Mouse (Mus musculus) hindbrain, embryonic 11.5 days (tissue): ENCODE measurements around the gene Capn11. TPM values are rescaled to one million over a fixed set of nuclear protein-coding genes. Genes with fewer than 3 reads are reported as not detected.
A peak's percentile ranks its signal among the peaks of the same experiment; 100 is the strongest.

Source experiments
- ATAC-seq: fragments of 200-750 bp; cut with Nextera tagmentation; 2 replicates; pipeline ENCODE4 v1.8.0; 2017; ENCODE audit warnings: mild to moderate bottlenecking, moderate TSS enrichment, moderate library complexity; ENCODE audit not compliant: low FRiP score
- DNase-seq: peaks from one replicate; pipeline ENCODE4 v3.0.0-alpha.2; 2015; ENCODE audit warnings: low spot score
- H3K27ac ChIP-seq: fragments of 300-500 bp; sonication (generic); 2 replicates; pipeline ENCODE4 v1.5.1; 2014; ENCODE audit warnings: mild to moderate bottlenecking, low read depth, low read length
- H3K27me3 ChIP-seq: fragments of 300-500 bp; sonication (generic); 2 replicates; pipeline ENCODE4 v1.6.1; 2014; ENCODE audit warnings: mild to moderate bottlenecking, low read length, moderate library complexity, mixed read lengths; ENCODE audit not compliant: control insufficient read depth, insufficient read depth
- H3K36me3 ChIP-seq: fragments of 300-500 bp; sonication (generic); 2 replicates; pipeline ENCODE4 v1.6.1; 2014; ENCODE audit warnings: mild to moderate bottlenecking, low read length, moderate library complexity, mixed read lengths; ENCODE audit not compliant: control insufficient read depth, insufficient read depth
- H3K4me1 ChIP-seq: fragments of 300-500 bp; sonication (generic); replicated peaks from 2 replicates; pipeline ENCODE4 v1.6.1; 2014; ENCODE audit warnings: low read length, mixed read lengths; ENCODE audit not compliant: control insufficient read depth, insufficient read depth
- H3K4me2 ChIP-seq: fragments of 300-500 bp; sonication (generic); replicated peaks from 2 replicates; pipeline ENCODE4 v1.6.1; 2014; ENCODE audit warnings: mild to moderate bottlenecking, low read depth, low read length
- H3K4me3 ChIP-seq: fragments of 300-500 bp; sonication (generic); 2 replicates; pipeline ENCODE4 v1.5.1; 2014; ENCODE audit warnings: low read depth, low read length
- H3K9ac ChIP-seq: fragments of 300-500 bp; sonication (generic); 2 replicates; pipeline ENCODE4 v1.6.1; 2014; ENCODE audit warnings: low read depth, low read length
- H3K9me3 ChIP-seq: fragments of 300-500 bp; sonication (generic); 2 replicates; pipeline ENCODE4 v1.6.1; 2016; ENCODE audit warnings: low read length; ENCODE audit not compliant: control insufficient read depth
- WGBS: fragments of 180-500 bp; shearing (Covaris S2); extraction: QIAGEN DNeasy Blood & Tissue Kit; methylation state at CpG from one replicate; pipeline ENCODE4 v1.1.7; 2014; 5-methylcytosine and 5-hydroxymethylcytosine counted together
- polyA plus RNA-seq: library from polyadenylated mRNA; unstranded; fragments of >200 nt; fragmentation: Nextera tagmentation; extraction: Ambion mirVana; gene quantifications from 2 replicates; pipeline ENCODE4 v1.2.1, GENCODE M21; 2014

Gene Capn11
- polyA plus RNA-seq, 1 experiment from 2014 or later = 0.79 TPM

DNA sequence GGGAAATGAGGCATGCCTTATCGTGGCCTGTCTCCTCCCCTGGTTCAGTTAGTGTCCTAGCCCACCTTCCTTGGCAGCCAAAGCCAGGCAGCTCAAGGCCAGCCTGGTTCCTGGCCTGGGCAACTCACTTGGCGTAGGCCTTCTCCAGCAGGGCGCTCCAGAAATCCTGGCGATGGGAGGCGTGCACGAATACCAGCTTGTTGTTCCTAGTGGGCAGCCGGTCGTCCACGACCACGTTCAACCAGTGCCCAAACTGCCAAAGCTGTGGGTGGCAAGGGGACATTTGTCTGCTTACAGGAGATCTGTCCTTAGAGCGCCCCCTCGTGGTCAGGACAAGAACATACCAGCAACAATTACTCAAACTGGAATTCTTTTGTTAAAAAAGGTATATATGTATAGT lies 16.4 kb downstream of the Capn11 start:
- 24% methylated on average over 12 of the region's 12 CpGs for WGBS

DNA sequence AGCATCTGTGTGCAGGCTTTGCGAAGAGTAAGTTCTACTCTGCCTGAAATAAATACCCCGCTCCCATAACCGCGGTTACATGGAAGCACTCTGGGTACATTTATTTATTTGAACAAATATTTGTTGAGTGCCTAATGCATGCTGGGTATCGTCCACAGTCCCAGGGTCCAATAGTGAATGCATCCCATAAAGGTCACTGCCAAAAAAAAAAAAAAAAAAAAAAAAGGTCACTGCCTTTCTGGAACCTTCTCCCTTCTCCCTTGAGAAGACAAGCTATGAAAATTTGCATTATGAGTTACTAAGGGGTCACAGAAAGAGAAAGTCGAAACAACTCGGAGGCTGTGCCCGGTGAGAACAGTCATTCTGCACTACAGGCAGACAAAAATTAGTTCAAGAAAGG lies 17.1 kb downstream of the Capn11 start:
- H3K4me2 ChIP-seq = no peak overlapping the region
- H3K9me3 ChIP-seq = no peaks in the 10 kb centered on the region
- no peak for DNase-seq
- WGBS = 87% methylated on average over 8 of the region's 8 CpGs
- H3K4me1 ChIP-seq = no peaks in the 10 kb centered on the region
- no peaks in the 10 kb centered on the region for H3K27me3 ChIP-seq
- no peak overlapping the region for H3K4me3 ChIP-seq
- no peak overlapping the region for H3K9ac ChIP-seq
- no peak for ATAC-seq
- H3K36me3 ChIP-seq = no peaks in the 10 kb centered on the region
- H3K27ac ChIP-seq = no peak overlapping the region

More for the DNA sequence above, 16.4 kb downstream of the Capn11 start:
- Histone ChIP-seq H3K4me2 (no peak overlapping the region), H3K27me3 (no peaks in the 10 kb centered on the region), H3K27ac (no peak overlapping the region), H3K9me3 (no peaks in the 10 kb centered on the region), H3K4me1 (no peaks in the 10 kb centered on the region), H3K9ac (no peak overlapping the region), H3K4me3 (no peak overlapping the region), H3K36me3 (no peaks in the 10 kb centered on the region)
- ATAC-seq (no peak), DNase-seq (peak; percentile 78)

DNA sequence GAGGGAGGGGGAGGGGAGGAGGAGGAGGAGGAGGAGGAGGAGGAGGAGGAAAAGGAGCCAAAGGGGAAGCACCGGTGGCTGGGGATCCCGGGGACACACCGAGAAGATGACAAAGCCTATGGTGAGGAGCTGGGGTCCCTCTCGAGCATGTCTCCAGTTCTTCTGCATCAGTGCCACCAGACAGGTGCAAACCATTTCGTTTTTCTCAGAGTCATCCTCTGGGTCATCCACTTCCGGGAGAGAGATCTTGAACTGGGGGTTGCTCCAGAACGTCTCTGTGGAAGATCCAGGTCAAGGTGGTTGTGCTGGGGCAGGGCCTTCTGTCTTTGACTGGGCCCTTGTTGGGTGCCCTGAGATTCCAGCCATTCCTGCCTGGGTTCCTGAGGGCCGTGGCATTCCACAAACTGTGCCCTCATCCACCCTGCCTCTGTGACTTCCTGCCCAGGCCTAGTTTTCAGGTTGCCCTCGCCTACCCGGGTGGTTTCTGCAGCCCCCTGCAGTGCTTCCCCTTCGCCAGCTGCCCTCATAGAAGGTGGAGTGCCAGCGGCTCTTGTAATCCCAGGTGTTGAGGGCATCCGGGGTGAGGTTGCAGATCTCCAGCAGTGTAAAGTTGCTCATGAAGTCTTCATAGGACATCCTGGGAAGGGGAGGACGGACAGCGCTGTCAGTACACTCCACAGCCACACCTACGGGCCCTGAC lies 20.4 kb downstream of the Capn11 start:
- ATAC-seq (no peak), DNase-seq (no peak)
- Histone ChIP-seq H3K27me3 (no peaks in the 10 kb centered on the region), H3K36me3 (no peaks in the 10 kb centered on the region), H3K4me3 (no peak overlapping the region), H3K9me3 (no peaks in the 10 kb centered on the region), H3K4me2 (no peak overlapping the region), H3K27ac (no peak overlapping the region), H3K4me1 (no peaks in the 10 kb centered on the region), H3K9ac (no peak overlapping the region)
- whole genome bisulfite sequencing = 77% methylated on average over 16 of the region's 16 CpGs

DNA sequence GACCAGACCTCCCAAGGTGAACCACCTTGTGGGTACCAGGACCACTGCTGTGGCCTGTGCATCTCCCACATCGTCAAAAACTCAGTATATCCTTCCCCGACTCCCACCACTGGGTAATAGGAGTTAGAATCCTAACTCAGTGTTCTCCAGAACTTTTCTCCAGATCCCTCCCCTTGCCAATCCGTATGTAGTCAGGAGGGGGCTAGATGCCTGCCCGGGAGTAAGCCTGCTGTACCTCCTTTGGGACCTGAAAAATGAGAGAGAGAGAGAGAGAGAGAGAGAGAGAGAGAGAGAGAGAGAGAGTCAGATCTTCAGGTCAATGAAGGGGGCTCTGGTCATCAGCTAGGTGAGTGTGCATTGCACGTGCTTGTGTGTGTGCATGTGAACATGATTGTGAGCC lies 25.1 kb downstream of the Capn11 start:
- Histone ChIP-seq H3K27me3 (no peaks in the 10 kb centered on the region), H3K9me3 (no peaks in the 10 kb centered on the region), H3K4me2 (no peak overlapping the region), H3K27ac (no peak overlapping the region), H3K36me3 (no peaks in the 10 kb centered on the region), H3K4me3 (no peak overlapping the region), H3K9ac (no peak overlapping the region), H3K4me1 (peaks cover 4% of the 10 kb centered on the region)
- 80% methylated on average over 5 of the region's 5 CpGs for WGBS
- DNase-seq (no peak), ATAC-seq (no peak)

DNA sequence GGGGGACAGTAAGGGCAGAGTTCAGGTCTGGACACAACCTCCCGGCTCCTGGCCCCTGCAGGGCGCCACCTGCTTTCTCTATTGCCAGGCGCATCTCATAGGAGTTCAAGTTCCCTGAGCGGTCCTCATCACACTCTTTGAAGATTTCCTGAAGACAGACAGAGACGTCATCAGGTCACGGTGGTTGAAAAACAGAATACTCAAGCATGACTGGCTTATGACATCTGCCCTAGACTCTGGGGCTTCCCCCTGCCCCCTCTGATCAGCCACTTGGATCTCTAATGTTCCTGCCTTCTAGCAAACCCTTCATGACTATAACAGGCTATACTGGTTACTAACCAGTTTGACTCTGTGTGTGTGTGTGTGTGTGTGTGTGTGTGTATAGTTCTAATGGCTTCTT lies 27.2 kb downstream of the Capn11 start:
- H3K9ac ChIP-seq = no peak overlapping the region
- no peaks in the 10 kb centered on the region for H3K27me3 ChIP-seq
- DNase-seq (no peak), ATAC-seq (no peak)
- no peak overlapping the region for H3K4me2 ChIP-seq
- 87% methylated on average over 6 of the region's 6 CpGs for WGBS
- H3K36me3 ChIP-seq = no peaks in the 10 kb centered on the region
- no peaks in the 10 kb centered on the region for H3K9me3 ChIP-seq
- no peak overlapping the region for H3K27ac ChIP-seq
- H3K4me1 ChIP-seq = peaks cover 4% of the 10 kb centered on the region
- H3K4me3 ChIP-seq = no peak overlapping the region

DNA sequence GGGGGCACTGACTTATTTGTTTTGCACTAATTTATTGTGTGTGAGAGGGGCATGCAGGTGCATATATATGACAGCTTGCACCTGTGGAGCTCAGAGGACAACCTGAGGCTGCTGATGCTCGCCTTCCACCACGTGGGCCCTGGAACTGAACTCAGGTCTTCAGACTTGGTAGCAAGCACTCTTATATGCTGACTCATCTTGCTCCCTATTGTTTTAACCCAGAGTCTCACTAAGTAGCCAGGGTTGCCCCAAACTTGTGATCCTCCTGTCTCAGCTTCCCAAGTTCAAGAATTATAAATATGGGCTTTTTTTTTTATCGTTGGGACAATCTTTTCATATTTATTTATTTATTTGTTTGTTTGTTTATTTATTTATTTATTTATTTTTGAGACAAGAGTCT lies 28.1 kb downstream of the Capn11 start:
- Histone ChIP-seq H3K4me2 (peak overlapping the region; percentile 68), H3K27me3 (no peaks in the 10 kb centered on the region), H3K9me3 (no peaks in the 10 kb centered on the region), H3K36me3 (no peaks in the 10 kb centered on the region), H3K4me1 (peaks cover 4% of the 10 kb centered on the region), H3K27ac (no peak overlapping the region), H3K9ac (no peak overlapping the region), H3K4me3 (peak overlapping the region; percentile 32; the same call in 1 of the 2 replicates)
- DNase-seq = no peak
- no peak for ATAC-seq
- WGBS = 53% methylated on average over 3 of the region's 3 CpGs

DNA sequence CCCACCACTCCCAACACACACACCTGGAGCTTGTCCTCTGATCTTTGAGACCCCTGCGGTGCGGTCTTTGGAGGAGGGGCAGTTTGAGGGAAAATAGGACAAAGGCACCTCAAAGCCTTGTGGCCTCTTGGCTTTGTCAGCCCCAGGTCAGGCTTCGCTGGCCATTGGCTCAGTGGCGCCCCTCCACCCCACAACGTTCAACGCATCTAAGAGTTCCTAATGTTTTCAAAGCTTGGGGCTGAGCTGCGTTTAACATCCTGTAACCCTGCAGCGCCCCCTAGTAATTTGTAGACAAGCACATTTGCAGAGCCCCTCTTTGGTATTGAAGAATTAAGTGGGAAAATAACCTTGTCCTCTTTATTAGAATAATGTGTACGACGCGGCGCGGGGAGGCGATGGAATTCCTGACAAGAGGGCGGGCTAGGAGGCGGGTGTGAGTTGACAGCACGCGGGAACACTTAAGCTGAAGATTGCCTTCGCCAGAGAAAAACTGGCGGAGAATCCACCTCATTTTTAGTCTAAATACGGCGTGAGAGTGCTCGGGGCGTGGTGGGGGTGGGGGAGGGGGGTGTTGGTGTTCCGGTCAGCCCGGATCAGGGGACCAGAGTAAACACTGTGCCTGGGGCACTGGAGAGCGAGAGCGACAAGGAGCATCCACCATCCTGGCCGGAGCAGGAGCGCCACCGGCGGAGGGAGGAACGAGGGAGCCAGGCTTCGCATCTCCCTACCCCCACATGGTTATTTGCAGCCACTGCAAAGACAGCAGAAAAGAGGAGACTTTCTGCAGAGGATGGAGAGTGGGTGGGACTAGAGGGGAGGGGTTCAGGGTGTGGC lies 29.0 kb downstream of the Capn11 start:
- peaks cover 4% of the 10 kb centered on the region for H3K4me1 ChIP-seq
- ATAC-seq = peak; percentile 84
- peak overlapping the region; percentile 68 for H3K4me2 ChIP-seq
- DNase-seq = peak; percentile 80
- WGBS = 2% methylated on average over 32 of the region's 34 CpGs
- H3K9ac ChIP-seq = peak overlapping the region; percentile 57
- H3K4me3 ChIP-seq = peak overlapping the region; percentile 32
- H3K27me3 ChIP-seq = no peaks in the 10 kb centered on the region
- H3K9me3 ChIP-seq = no peaks in the 10 kb centered on the region
- H3K27ac ChIP-seq = peak overlapping the region; percentile 54; the same call in 1 of the 2 replicates
- H3K36me3 ChIP-seq = no peaks in the 10 kb centered on the region

DNA sequence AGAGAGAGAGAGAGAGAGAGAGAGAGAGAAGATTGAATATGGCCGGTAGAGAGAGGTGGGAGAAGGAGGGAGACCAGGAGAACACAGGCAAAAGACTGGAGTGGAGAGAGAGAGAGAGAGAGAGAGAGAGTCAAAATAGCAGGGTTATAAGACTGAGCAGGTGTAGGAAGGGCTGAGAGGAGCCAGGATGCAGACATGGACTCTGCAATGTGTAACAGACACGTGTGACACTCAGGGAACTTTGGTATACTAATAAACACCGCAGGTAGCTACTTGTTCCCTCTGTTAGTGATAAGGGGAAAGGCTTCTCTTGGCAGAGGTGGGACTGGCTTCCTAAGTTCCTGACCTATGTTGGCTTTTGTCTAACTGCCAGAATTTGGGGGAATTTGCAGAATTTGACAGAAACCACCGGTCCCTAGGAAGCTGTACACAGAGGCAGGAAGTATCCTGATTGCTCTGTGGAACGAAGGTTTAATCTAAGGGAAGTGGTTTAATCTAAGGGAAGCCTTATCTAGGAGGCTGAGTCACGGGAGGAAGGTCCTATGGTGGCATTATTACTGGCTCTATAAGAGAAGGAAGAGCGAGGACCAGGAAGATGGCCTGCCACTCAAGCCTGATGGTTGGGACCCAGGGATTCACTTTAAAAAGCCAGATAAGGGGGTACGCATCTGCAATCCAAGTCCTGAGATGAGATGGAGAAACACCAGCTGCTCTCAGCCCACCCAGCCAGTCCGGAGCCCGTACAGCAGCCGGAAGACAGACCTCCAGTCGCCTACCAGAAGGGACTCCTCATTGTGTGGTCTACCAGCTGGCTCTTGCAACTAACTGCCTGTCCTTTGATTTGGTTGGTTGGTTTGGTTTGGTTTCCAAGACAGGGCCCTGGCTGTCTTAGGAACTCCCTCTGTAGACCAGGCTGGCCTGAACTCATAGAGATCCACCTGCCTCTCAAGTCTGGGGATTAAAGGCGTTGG lies 30.0 kb downstream of the Capn11 start:
- WGBS = 68% methylated on average over 13 of the region's 13 CpGs

More for the DNA sequence above, 30.0 kb downstream of the Capn11 start:
- H3K36me3 ChIP-seq = no peaks in the 10 kb centered on the region
- H3K4me1 ChIP-seq = peaks cover 4% of the 10 kb centered on the region
- 0 out of 2 replicates have a peak, but pooled peaks have one; percentile 14 for ATAC-seq
- H3K4me3 ChIP-seq = no peak overlapping the region
- no peaks in the 10 kb centered on the region for H3K27me3 ChIP-seq
- DNase-seq = peak; percentile 41
- no peak overlapping the region; the same call in 1 of the 2 replicates for H3K4me2 ChIP-seq
- H3K9ac ChIP-seq = no peak overlapping the region
- H3K27ac ChIP-seq = no peak overlapping the region
- no peaks in the 10 kb centered on the region for H3K9me3 ChIP-seq
